Mouse (Mus musculus) embryonic facial prominence, embryonic 12.5 days (tissue): Measurements from ENCODE around the gene Rabac1. TPM values are rescaled to one million over a fixed set of nuclear protein-coding genes. Genes with fewer than 3 reads are reported as not detected.

Experiments used
- ATAC-seq: fragments of 200-750 bp; cut with Nextera tagmentation; 2 replicates; pipeline ENCODE4 v1.8.0; 2017; ENCODE audit not compliant: insufficient number of reproducible peaks, insufficient read depth, low FRiP score, low TSS enrichment
- H3K27ac ChIP-seq: fragments of 300-500 bp; sonication (generic); 2 replicates; pipeline ENCODE4 v1.5.1; 2016; ENCODE audit warnings: mild to moderate bottlenecking
- H3K27me3 ChIP-seq: fragments of 300-500 bp; sonication (generic); 2 replicates; pipeline ENCODE4 v1.6.1; 2016; ENCODE audit warnings: mild to moderate bottlenecking, moderate library complexity
- H3K36me3 ChIP-seq: fragments of 300-500 bp; sonication (generic); 2 replicates; pipeline ENCODE4 v1.6.1; 2016; ENCODE audit warnings: mild to moderate bottlenecking
- H3K4me1 ChIP-seq: fragments of 300-500 bp; sonication (generic); 2 replicates; pipeline ENCODE4 v1.6.1; 2016
- H3K4me2 ChIP-seq: fragments of 300-500 bp; sonication (generic); replicated peaks from 2 replicates; pipeline ENCODE4 v1.6.1; 2016; ENCODE audit warnings: mild to moderate bottlenecking, moderate library complexity
- H3K4me3 ChIP-seq: fragments of 300-500 bp; sonication (generic); 2 replicates; pipeline ENCODE4 v1.5.1; 2016; ENCODE audit warnings: mild to moderate bottlenecking
- H3K9ac ChIP-seq: fragments of 300-500 bp; sonication (generic); 2 replicates; pipeline ENCODE4 v1.6.1; 2016; ENCODE audit warnings: mild to moderate bottlenecking, moderate library complexity
- H3K9me3 ChIP-seq: fragments of 300-500 bp; sonication (generic); 2 replicates; pipeline ENCODE4 v1.6.1; 2016; ENCODE audit warnings: mild to moderate bottlenecking, moderate library complexity
- WGBS: fragments of 180-500 bp; shearing (Covaris S2); methylation state at CpG from one replicate; pipeline ENCODE4 v1.1.7; 2016; 5-methylcytosine and 5-hydroxymethylcytosine counted together
- polyA plus RNA-seq: library from polyadenylated mRNA; unstranded; fragments of >200 nt; fragmentation: Nextera tagmentation; extraction: Ambion mirVana; gene quantifications from 2 replicates; pipeline ENCODE4 v1.2.1, GENCODE M21; 2016

The Rabac1 gene
- polyA plus RNA-seq = 106 and 116 TPM in 2 replicates

- Histone ChIP-seq H3K4me3 (peak within 1 kb of the TSS; percentile 77), H3K27me3 (no peaks in the 10 kb centered on the region), H3K27ac (peak within 1 kb of the TSS; percentile 67), H3K9me3 (no peaks in the 10 kb centered on the region), H3K9ac (peak within 1 kb of the TSS; percentile 77), H3K4me1 (peaks cover 8% of the 10 kb centered on the region; the same call in 1 of the 2 replicates), H3K4me2 (peak within 1 kb of the TSS; percentile 72), H3K36me3 (no peaks in the 10 kb centered on the region)
- peak; percentile 86 for ATAC-seq
- WGBS = under 1% methylated on average over 45 of the region's 45 CpGs
Measured at GRCm38 (mm10) chr7:24971972-24972893, at the start of gene Rabac1. Gene Rabac1 (minus strand): TSS chr7:24972754.

GRCm38 (mm10) chr7:25011592-25011991 is 39.0 kb upstream of the Rabac1 start:
- 68% methylated on average over 7 of the region's 7 CpGs for WGBS
- Histone ChIP-seq H3K27me3 (peaks cover 64% of the 10 kb centered on the region), H3K9ac (no peak overlapping the region), H3K9me3 (no peaks in the 10 kb centered on the region), H3K4me3 (no peak overlapping the region), H3K4me2 (no peak overlapping the region), H3K4me1 (peaks cover 26% of the 10 kb centered on the region; the same call in 1 of the 2 replicates), H3K36me3 (peaks cover 34% of the 10 kb centered on the region), H3K27ac (no peak overlapping the region)
- no peak for ATAC-seq

GRCm38 (mm10) chr7:25010090-25010913 is 37.7 kb upstream of the Rabac1 start:
- WGBS = 2% methylated on average over 97 of the region's 97 CpGs
- ATAC-seq = no peak
- H3K4me3 ChIP-seq = peak overlapping the region; percentile 37
- peaks cover 77% of the 10 kb centered on the region for H3K27me3 ChIP-seq
- H3K27ac ChIP-seq = no peak overlapping the region
- H3K4me1 ChIP-seq = peaks cover 34% of the 10 kb centered on the region
- peaks cover 21% of the 10 kb centered on the region for H3K36me3 ChIP-seq
- no peaks in the 10 kb centered on the region for H3K9me3 ChIP-seq
- peak overlapping the region; percentile 75 for H3K4me2 ChIP-seq
- peak overlapping the region; percentile 40 for H3K9ac ChIP-seq

GRCm38 (mm10) chr7:25009099-25009700 is 36.6 kb upstream of the Rabac1 start:
- Histone ChIP-seq H3K4me2 (peak overlapping the region; percentile 12; the same call in 1 of the 2 replicates), H3K4me1 (peaks cover 39% of the 10 kb centered on the region), H3K27me3 (peaks cover 87% of the 10 kb centered on the region), H3K9ac (no peak overlapping the region), H3K4me3 (no peak overlapping the region), H3K27ac (no peak overlapping the region), H3K9me3 (no peaks in the 10 kb centered on the region), H3K36me3 (peaks cover 13% of the 10 kb centered on the region)
- no peak for ATAC-seq
- 7% methylated on average over 20 of the region's 20 CpGs for WGBS

GRCm38 (mm10) chr7:25008635-25009034 is 36.1 kb upstream of the Rabac1 start:
- no peak for ATAC-seq
- no peak overlapping the region for H3K9ac ChIP-seq
- H3K27ac ChIP-seq = no peak overlapping the region

GRCm38 (mm10) chr7:25007609-25008374 is 35.2 kb upstream of the Rabac1 start:
- Histone ChIP-seq H3K27ac (no peak overlapping the region), H3K27me3 (peaks cover 91% of the 10 kb centered on the region), H3K4me2 (no peak overlapping the region), H3K9me3 (no peaks in the 10 kb centered on the region), H3K9ac (no peak overlapping the region), H3K36me3 (0 out of 2 replicates have a peak, but pooled peaks cover 3% of the 10 kb centered on the region), H3K4me3 (no peak overlapping the region), H3K4me1 (peaks cover 47% of the 10 kb centered on the region)
- 20% methylated on average over 8 of the region's 8 CpGs for WGBS
- no peak for ATAC-seq

More at GRCm38 (mm10) chr7:25008635-25009034, 36.1 kb upstream of the Rabac1 start:
- Histone ChIP-seq H3K4me2 (peak overlapping the region; percentile 12; the same call in 1 of the 2 replicates), H3K27me3 (peaks cover 92% of the 10 kb centered on the region), H3K36me3 (peaks cover 7% of the 10 kb centered on the region), H3K9me3 (no peaks in the 10 kb centered on the region), H3K4me3 (no peak overlapping the region), H3K4me1 (peaks cover 43% of the 10 kb centered on the region)
- WGBS = 3% methylated on average over 17 of the region's 17 CpGs

- Histone ChIP-seq H3K4me2 (no peak overlapping the region), H3K4me1 (peaks cover 47% of the 10 kb centered on the region), H3K9ac (no peak overlapping the region), H3K9me3 (no peaks in the 10 kb centered on the region), H3K27me3 (peaks cover 81% of the 10 kb centered on the region), H3K36me3 (no peaks in the 10 kb centered on the region), H3K4me3 (no peak overlapping the region), H3K27ac (no peak overlapping the region)
- no peak for ATAC-seq
- WGBS = 81% methylated on average over 12 of the region's 12 CpGs
Measured at GRCm38 (mm10) chr7:25006586-25007364, 34.2 kb upstream of the Rabac1 start.

- Histone ChIP-seq H3K9ac (no peak overlapping the region), H3K4me3 (peak overlapping the region; percentile 44), H3K36me3 (no peaks in the 10 kb centered on the region), H3K4me1 (peaks cover 47% of the 10 kb centered on the region), H3K27ac (no peak overlapping the region), H3K27me3 (peaks cover 75% of the 10 kb centered on the region), H3K9me3 (no peaks in the 10 kb centered on the region), H3K4me2 (peak overlapping the region; percentile 82)
- WGBS = 69% methylated on average over 3 of the region's 3 CpGs
- no peak; the same call in 1 of the 2 replicates for ATAC-seq
Measured at GRCm38 (mm10) chr7:25006171-25006570, 33.6 kb upstream of the Rabac1 start.

GRCm38 (mm10) chr7:25005421-25006065 is 33.0 kb upstream of the Rabac1 start, which contains the start of gene Atp1a3:
Gene Atp1a3 (minus strand): TSS chr7:25005958.
- peaks cover 43% of the 10 kb centered on the region for H3K4me1 ChIP-seq
- WGBS = 1% methylated on average over 54 of the region's 54 CpGs
- peak within 1 kb of the TSS; percentile 50 for H3K9ac ChIP-seq
- H3K36me3 ChIP-seq = no peaks in the 10 kb centered on the region
- peak; percentile 67; the same call in 1 of the 2 replicates for ATAC-seq
- H3K27me3 ChIP-seq = peaks cover 69% of the 10 kb centered on the region
- peak within 1 kb of the TSS; percentile 82 for H3K4me2 ChIP-seq
- no peak within 1 kb of the TSS for H3K27ac ChIP-seq
- peak within 1 kb of the TSS; percentile 44 for H3K4me3 ChIP-seq
- no peaks in the 10 kb centered on the region for H3K9me3 ChIP-seq

GRCm38 (mm10) chr7:25004806-25005205 is 32.3 kb upstream of the Rabac1 start:
- Histone ChIP-seq H3K9ac (no peak overlapping the region), H3K4me3 (peak overlapping the region; percentile 44; the same call in 1 of the 2 replicates)

More at GRCm38 (mm10) chr7:25004806-25005205, 32.3 kb upstream of the Rabac1 start:
- Histone ChIP-seq H3K27me3 (peaks cover 61% of the 10 kb centered on the region), H3K4me1 (peaks cover 35% of the 10 kb centered on the region), H3K27ac (no peak overlapping the region), H3K36me3 (no peaks in the 10 kb centered on the region), H3K4me2 (peak overlapping the region; percentile 82), H3K9me3 (no peaks in the 10 kb centered on the region)
- no peak for ATAC-seq
- 40% methylated on average over 9 of the region's 9 CpGs for WGBS
